Mouse (Mus musculus): ENCODE measurements around the gene Coasy. TPM values are rescaled to one million over a fixed set of nuclear protein-coding genes. Genes with fewer than 3 reads are reported as not detected.

The Coasy gene
- polyA plus RNA-seq, 1 experiment from 2014 or later: 26.8 TPM

Other genes starting within 250 kb of the Coasy start
- gene Stat5b, start 231.8 kb upstream of the Coasy start, polyA plus RNA-seq (2015; fragmentation: Nextera tagmentation; extraction: Ambion mirVana): 24.3 and 27.0 TPM in 2 replicates
- gene Stat5a, start 223.2 kb upstream of the Coasy start, polyA plus RNA-seq (2015; fragmentation: Nextera tagmentation; extraction: Ambion mirVana): 5.2 and 5.9 TPM in 2 replicates
- 41.8 and 42.9 TPM in 2 replicates for gene Stat3, start 143.0 kb upstream of the Coasy start, polyA plus RNA-seq (2015; fragmentation: Nextera tagmentation; extraction: Ambion mirVana)
- gene Cavin1, start 111.7 kb upstream of the Coasy start, polyA plus RNA-seq (2015; fragmentation: Nextera tagmentation; extraction: Ambion mirVana): 348 and 370 TPM in 2 replicates
- 54.9 and 58.1 TPM in 2 replicates for gene Atp6v0a1, start 73.1 kb upstream of the Coasy start, polyA plus RNA-seq (2015; fragmentation: Nextera tagmentation; extraction: Ambion mirVana)
- gene Naglu, start 12.6 kb upstream of the Coasy start, polyA plus RNA-seq (2015; fragmentation: Nextera tagmentation; extraction: Ambion mirVana): 13.5 and 13.7 TPM in 2 replicates
- gene Hsd17b1, start 4.2 kb upstream of the Coasy start, polyA plus RNA-seq (2015; fragmentation: Nextera tagmentation; extraction: Ambion mirVana): 0.14 and 0.17 TPM in 2 replicates
- 36.3 and 41.6 TPM in 2 replicates for gene Mlx, start 4.7 kb downstream of the Coasy start, polyA plus RNA-seq (2015; fragmentation: Nextera tagmentation; extraction: Ambion mirVana)
- 21.4 and 26.6 TPM in 2 replicates for gene Psmc3ip, start 12.9 kb downstream of the Coasy start, polyA plus RNA-seq (2015; fragmentation: Nextera tagmentation; extraction: Ambion mirVana)
- gene Retreg3, start 37.3 kb downstream of the Coasy start, polyA plus RNA-seq (2015; fragmentation: Nextera tagmentation; extraction: Ambion mirVana): 12.0 and 14.1 TPM in 2 replicates
- 77.2 and 83.0 TPM in 2 replicates for gene Tubg1, start 37.4 kb downstream of the Coasy start, polyA plus RNA-seq (2015; fragmentation: Nextera tagmentation; extraction: Ambion mirVana)
- 3.1 and 4.3 TPM in 2 replicates for gene Tubg2, start 73.3 kb downstream of the Coasy start, polyA plus RNA-seq (2015; fragmentation: Nextera tagmentation; extraction: Ambion mirVana)
- 0.52 and 0.55 TPM in 2 replicates for gene Cntnap1, start 88.0 kb downstream of the Coasy start, polyA plus RNA-seq (2015; fragmentation: Nextera tagmentation; extraction: Ambion mirVana)
- gene Plekhh3, start 88.8 kb downstream of the Coasy start, polyA plus RNA-seq (2015; fragmentation: Nextera tagmentation; extraction: Ambion mirVana): 7.6 and 8.5 TPM in 2 replicates
- gene Ccr10, start 92.9 kb downstream of the Coasy start, polyA plus RNA-seq (2015; fragmentation: Nextera tagmentation; extraction: Ambion mirVana): 0.19 and 0.33 TPM in 2 replicates
- gene Ezh1, start 143.9 kb downstream of the Coasy start, polyA plus RNA-seq (2015; fragmentation: Nextera tagmentation; extraction: Ambion mirVana): 11.6 and 11.7 TPM in 2 replicates
- 210 and 234 TPM in 2 replicates for gene Ramp2, start 163.5 kb downstream of the Coasy start, polyA plus RNA-seq (2015; fragmentation: Nextera tagmentation; extraction: Ambion mirVana)
- 98.8 and 111 TPM in 2 replicates for gene Vps25, start 171.1 kb downstream of the Coasy start, polyA plus RNA-seq (2015; fragmentation: Nextera tagmentation; extraction: Ambion mirVana)
- gene Wnk4, start 178.0 kb downstream of the Coasy start, polyA plus RNA-seq (2015; fragmentation: Nextera tagmentation; extraction: Ambion mirVana): 7.6 and 8.0 TPM in 2 replicates
- 0.48 and 0.65 TPM in 2 replicates for gene Cntd1, start 196.4 kb downstream of the Coasy start, polyA plus RNA-seq (2015; fragmentation: Nextera tagmentation; extraction: Ambion mirVana)
- 165 and 171 TPM in 2 replicates for gene Coa3, start 196.5 kb downstream of the Coasy start, polyA plus RNA-seq (2015; fragmentation: Nextera tagmentation; extraction: Ambion mirVana)
- gene Becn1, start 219.7 kb downstream of the Coasy start, polyA plus RNA-seq (2015; fragmentation: Nextera tagmentation; extraction: Ambion mirVana): 128 and 130 TPM in 2 replicates
- 99.0 and 105 TPM in 2 replicates for gene Psme3, start 233.6 kb downstream of the Coasy start, polyA plus RNA-seq (2015; fragmentation: Nextera tagmentation; extraction: Ambion mirVana)
- gene Aoc2, start 242.5 kb downstream of the Coasy start, polyA plus RNA-seq (2015; fragmentation: Nextera tagmentation; extraction: Ambion mirVana): 0.70 and 0.75 TPM in 2 replicates
- 0.28 and 0.32 TPM in 2 replicates for gene Aoc3, start 248.0 kb downstream of the Coasy start, polyA plus RNA-seq (2015; fragmentation: Nextera tagmentation; extraction: Ambion mirVana)